Mouse (Mus musculus) layer of hippocampus, adult 8-10 months (tissue): ENCODE measurements around the gene Hsh2d. TPM values are rescaled to one million over a fixed set of nuclear protein-coding genes. Genes with fewer than 3 reads are reported as not detected.

Source experiments
- total RNA-seq, 4 experiments: library from RNA; stranded (reverse); gene quantifications; 2 replicates each; pipeline ENCODE4 v1.2.4; 2022

The Hsh2d gene
- total RNA-seq, 4 experiments from 2014 or later, result 0.31 TPM; not detected in 3

Other genes with a start within 250 kb of the Hsh2d start
- 10 to 100 TPM; 17.4 to 22.9 (median 17.9) TPM for gene Zfp961, start 238.6 kb upstream of the Hsh2d start, total RNA-seq
- not detected for gene Cyp4f18, start 180.0 kb upstream of the Hsh2d start, total RNA-seq
- not detected for gene Olfr372, start 148.4 kb upstream of the Hsh2d start, total RNA-seq
- gene Olfr373, start 106.5 kb upstream of the Hsh2d start, total RNA-seq, result not detected
- under 1 TPM in 1 of 4 experiments, not detected in 3; 0.05 TPM for gene Olfr374, start 82.6 kb upstream of the Hsh2d start, total RNA-seq
- 10 to 100 TPM; 28.9 to 32.3 (median 30.2) TPM for gene Tpm4, start 54.7 kb upstream of the Hsh2d start, total RNA-seq
- 10 to 100 TPM; 32.2 to 40.7 (median 37.0) TPM for gene Rab8a, start 28.4 kb upstream of the Hsh2d start, total RNA-seq
- under 1 TPM in 1 of 4 experiments, not detected in 3; 0.14 TPM for gene Cib3, start 23.2 kb downstream of the Hsh2d start, total RNA-seq
- gene Gm11034, start 24.0 kb downstream of the Hsh2d start, total RNA-seq, result not detected
- 10 to 100 TPM; 53.1 to 64.6 (median 56.2) TPM for gene Fam32a, start 30.1 kb downstream of the Hsh2d start, total RNA-seq
- gene Ap1m1, start 50.4 kb downstream of the Hsh2d start, total RNA-seq, result 10 to 100 TPM; 86.8 to 93.2 (median 91.0) TPM
- 1 to 10 TPM; 3.8 to 7.8 (median 6.0) TPM for gene Gm10282, start 115.6 kb downstream of the Hsh2d start, total RNA-seq
- gene Klf2, start 129.4 kb downstream of the Hsh2d start, total RNA-seq, result 10 to 100 TPM in 3 of 4 experiments, 1 to 10 TPM in 1; 9.5 to 15.3 (median 12.7) TPM
- gene Eps15l1, start 231.8 kb downstream of the Hsh2d start, total RNA-seq, result 10 to 100 TPM; 69.5 to 77.8 (median 72.1) TPM